Comparison of ENCODE assay signal across 15 mouse cellular contexts in genomic region chr17:29327691-29328090, GRCm38 (mm10). TPM values are rescaled to one million over a fixed set of nuclear protein-coding genes. Genes with fewer than 3 reads are reported as not detected.
DNase-seq lines count a peak whose midpoint lies in the region; ATAC-seq and TF ChIP-seq lines count a peak whose summit lies in the region.
"Had no signal": no experiment of that assay in that cellular context is flagged by ENCODE, and none has a peak within 500 bp of the region (broad histone marks: within the 10 kb centered on the region; RNA-seq: fewer than 3 reads in every experiment).

No protein-coding gene starts in this region.

- peaks cover 27% of the 10 kb centered on the region for H3K36me3 ChIP-seq in forebrain, embryonic 13.5 days (ENCODE audit: poor library complexity, severe bottlenecking)
- peaks cover 29% of the 10 kb centered on the region for H3K36me3 ChIP-seq in limb, embryonic 10.5 days
- peaks cover 7% of the 10 kb centered on the region for H3K36me3 ChIP-seq in myocyte (ENCODE audit: control insufficient read depth, insufficient read depth)
- H3K36me3 ChIP-seq in stomach, postnatal 0 days (ENCODE audit: control insufficient read depth, insufficient read depth, low read length) = peaks cover 11% of the 10 kb centered on the region

- peak overlapping the region; percentile 70; the same call in 1 of the 2 replicates for H3K4me2 ChIP-seq in forebrain, embryonic 13.5 days
- H3K4me2 ChIP-seq in myocyte (ENCODE audit: low read depth) = no peak overlapping the region
- H3K4me2 ChIP-seq in stomach, postnatal 0 days (replicated peaks; ENCODE audit: low read depth) = no peak overlapping the region
- H3K4me2 ChIP-seq: intestine, embryonic 15.5 days; liver, embryonic 12.5 days had no signal

- H3K9me3 ChIP-seq in forebrain, embryonic 13.5 days (replicated peaks) = no peaks in the 10 kb centered on the region
- H3K9me3 ChIP-seq in limb, embryonic 10.5 days (replicated peaks) = no peaks in the 10 kb centered on the region
- H3K9me3 ChIP-seq in stomach, postnatal 0 days (ENCODE audit: control insufficient read depth, low read length) = no peaks in the 10 kb centered on the region
- H3K9me3 ChIP-seq: intestine, embryonic 15.5 days; liver, embryonic 12.5 days; lung, embryonic 15.5 days had no signal

- H3K79me2 ChIP-seq in myocyte (ENCODE audit: control insufficient read depth, insufficient read depth) = no peaks in the 10 kb centered on the region

- H3K4me3 ChIP-seq in forebrain, embryonic 13.5 days = no peak overlapping the region
- H3K4me3 ChIP-seq in limb, embryonic 10.5 days = no peak overlapping the region
- H3K4me3 ChIP-seq in myocyte = no peak overlapping the region
- no peak overlapping the region for H3K4me3 ChIP-seq in stomach, postnatal 0 days (ENCODE audit: low read depth, low read length)
- H3K4me3 ChIP-seq: intestine, embryonic 15.5 days; liver, embryonic 12.5 days; lung, embryonic 15.5 days had no signal

- 79% methylated on average over 9 of the region's 9 CpGs for WGBS in forebrain, embryonic 13.5 days
- 80% methylated on average over 9 of the region's 9 CpGs for WGBS in limb, embryonic 10.5 days
- 83% methylated on average over 9 of the region's 9 CpGs for WGBS in stomach, postnatal 0 days

- peak overlapping the region; percentile 62; the same call in 1 of the 2 replicates for H3K9ac ChIP-seq in forebrain, embryonic 13.5 days
- no peak overlapping the region for H3K9ac ChIP-seq in stomach, postnatal 0 days (ENCODE audit: low read length)
- H3K9ac ChIP-seq: intestine, embryonic 15.5 days; liver, embryonic 12.5 days; lung, embryonic 15.5 days had no signal

- no peak for ATAC-seq in forebrain, embryonic 13.5 days
- ATAC-seq in stomach, postnatal 0 days (ENCODE audit: low FRiP score, low TSS enrichment) = no peak
- ATAC-seq: intestine, embryonic 15.5 days; liver, embryonic 12.5 days; Patski had no signal

- no peak for TF ChIP-seq EP300 in stomach, postnatal 0 days (optimal IDR thresholded peaks at IDR 0.05)

- TF ChIP-seq POLR2A in myocyte (IDR thresholded peaks at IDR 0.05; ENCODE audit: insufficient read length, low read depth) = no peak

- H3K27me3 ChIP-seq in forebrain, embryonic 13.5 days = peaks cover 8% of the 10 kb centered on the region
- H3K27me3 ChIP-seq in limb, embryonic 10.5 days (ENCODE audit: low read depth, poor library complexity, severe bottlenecking) = peaks cover 59% of the 10 kb centered on the region
- no peaks in the 10 kb centered on the region for H3K27me3 ChIP-seq in myocyte (ENCODE audit: control insufficient read depth, insufficient read depth, insufficient read length)
- no peaks in the 10 kb centered on the region for H3K27me3 ChIP-seq in stomach, postnatal 0 days (ENCODE audit: control insufficient read depth, insufficient read depth, low read length)
- H3K27me3 ChIP-seq: Patski had no signal

- DNase-seq in heart, adult 11 months = peak; percentile 92
- no peak for DNase-seq in heart, adult 18-20 months
- DNase-seq in limb, embryonic 10.5 days (ENCODE audit: low spot score) = no peak
- DNase-seq in stomach, postnatal 0 days (ENCODE audit: low spot score) = no peak
- no peak for DNase-seq in frontal cortex, postnatal 14 days (ENCODE audit: low spot score in 2 of 2)
- DNase-seq: cerebellum, postnatal 25 days; heart, postnatal 14 days; right cerebral cortex, postnatal 25 days had no signal

- no peak for TF ChIP-seq CTCF in stomach, postnatal 0 days (IDR thresholded peaks at IDR 0.05; ENCODE audit: low read depth)

- H3K27ac ChIP-seq in forebrain, embryonic 13.5 days = no peak overlapping the region; the same call in 1 of the 2 replicates
- H3K27ac ChIP-seq in limb, embryonic 10.5 days = peak overlapping the region; percentile 77; the same call in 1 of the 2 replicates
- no peak overlapping the region for H3K27ac ChIP-seq in stomach, postnatal 0 days (replicated peaks)
- H3K27ac ChIP-seq: intestine, embryonic 15.5 days; kidney, postnatal 0 days; liver, embryonic 12.5 days; lung, embryonic 15.5 days had no signal

- peaks cover 39% of the 10 kb centered on the region for H3K4me1 ChIP-seq in forebrain, embryonic 13.5 days
- H3K4me1 ChIP-seq in limb, embryonic 10.5 days = peaks cover 25% of the 10 kb centered on the region
- H3K4me1 ChIP-seq in stomach, postnatal 0 days (replicated peaks; ENCODE audit: control insufficient read depth, insufficient read depth) = 0 out of 2 replicates have a peak, but pooled peaks cover 2% of the 10 kb centered on the region

- H3ac ChIP-seq in myocyte (ENCODE audit: control insufficient read depth, insufficient read length) = no peak overlapping the region

TF ChIP-seq in myocyte, 11 proteins besides CTCF, POLR2A, EP300 and RAD21:
- TF ChIP-seq POLR2AphosphoS2 (IDR thresholded peaks at IDR 0.05; ENCODE audit: insufficient read length, low read depth) (peak; percentile 25), TCF12 (IDR thresholded peaks at IDR 0.05; ENCODE audit: insufficient read depth, poor library complexity, severe bottlenecking) (no peak), MYOD1 (IDR thresholded peaks at IDR 0.05; ENCODE audit: control insufficient read depth in 1 of 3, insufficient read length in 2 of 3, low read depth in 2 of 3) (no peak)

RNA-seq across cellular contexts. Expression of gene Pi16, which starts 10.2 kb away (rescaled TPM):
- total RNA-seq in heart, adult 18-20 months (2021) = 10 to 100 TPM; 22.7 to 29.1 TPM
- polyA plus RNA-seq in forebrain, embryonic 13.5 days (2015; fragmentation: Nextera tagmentation; extraction: Ambion mirVana) = 1.5 and 1.7 TPM in 2 replicates
- polyA plus RNA-seq in limb, embryonic 10.5 days (2016; fragmentation: Nextera tagmentation; extraction: Ambion mirVana) = 0.34 and 0.35 TPM in 2 replicates
- 7.1 TPM for polyA plus RNA-seq in myocyte (2012; fragmentation: generic; extraction: Trizol)
- 1.3 TPM in 2 replicates for polyA plus RNA-seq in stomach, postnatal 0 days (2015; fragmentation: Nextera tagmentation; extraction: Ambion mirVana)
- polyA plus RNA-seq: Patski had no signal

RNA-seq across cellular contexts. Expression of gene Mtch1, which starts 20.0 kb away (rescaled TPM):
- 100 to 1,000 TPM; 193 to 203 TPM for total RNA-seq in heart, adult 18-20 months (2021)
- polyA plus RNA-seq in forebrain, embryonic 13.5 days (2015; fragmentation: Nextera tagmentation; extraction: Ambion mirVana) = 378 and 381 TPM in 2 replicates
- 234 and 286 TPM in 2 replicates for polyA plus RNA-seq in limb, embryonic 10.5 days (2016; fragmentation: Nextera tagmentation; extraction: Ambion mirVana)
- 741 TPM for polyA plus RNA-seq in myocyte (2012; fragmentation: generic; extraction: Trizol)
- polyA plus RNA-seq in stomach, postnatal 0 days (2015; fragmentation: Nextera tagmentation; extraction: Ambion mirVana) = 189 and 201 TPM in 2 replicates

RNA-seq across cellular contexts. Expression of gene Fgd2, which starts 33.0 kb away (rescaled TPM):
- total RNA-seq in heart, adult 18-20 months (2021) = 1 to 10 TPM; 1.5 to 2.6 TPM
- 2.6 and 3.0 TPM in 2 replicates for polyA plus RNA-seq in forebrain, embryonic 13.5 days (2015; fragmentation: Nextera tagmentation; extraction: Ambion mirVana)
- 6.4 and 6.7 TPM in 2 replicates for polyA plus RNA-seq in limb, embryonic 10.5 days (2016; fragmentation: Nextera tagmentation; extraction: Ambion mirVana)
- polyA plus RNA-seq in myocyte (2012; fragmentation: generic; extraction: Trizol) = 0.54 TPM
- polyA plus RNA-seq in stomach, postnatal 0 days (2015; fragmentation: Nextera tagmentation; extraction: Ambion mirVana) = 5.9 and 8.2 TPM in 2 replicates

RNA-seq across cellular contexts. Expression of gene BC004004, which starts 59.1 kb away (rescaled TPM):
- total RNA-seq in heart, adult 18-20 months (2021) = 100 to 1,000 TPM; 297 to 354 TPM
- 78.7 and 83.5 TPM in 2 replicates for polyA plus RNA-seq in forebrain, embryonic 13.5 days (2015; fragmentation: Nextera tagmentation; extraction: Ambion mirVana)
- polyA plus RNA-seq in limb, embryonic 10.5 days (2016; fragmentation: Nextera tagmentation; extraction: Ambion mirVana) = 47.9 and 52.9 TPM in 2 replicates
- 120 TPM for polyA plus RNA-seq in myocyte (2012; fragmentation: generic; extraction: Trizol)
- 91.2 and 97.2 TPM in 2 replicates for polyA plus RNA-seq in stomach, postnatal 0 days (2015; fragmentation: Nextera tagmentation; extraction: Ambion mirVana)
